Mouse (Mus musculus): Measurements from ENCODE around the gene Slc16a12. TPM values are rescaled to one million over a fixed set of nuclear protein-coding genes. Genes with fewer than 3 reads are reported as not detected.

Slc16a12 gene
- polyA plus RNA-seq, 1 experiment from 2014 or later = not detected

- H3K36me3 ChIP-seq (ENCODE audit: inconsistent target) = no peaks in the 10 kb centered on the region
- 31% methylated on average over 5 of the region's 5 CpGs for WGBS (ENCODE audit: missing documents)
- no peak overlapping the region for H3K27ac ChIP-seq
- no peaks in the 10 kb centered on the region for H3K79me2 ChIP-seq (ENCODE audit: inconsistent target)
- no peak overlapping the region for H3K4me3 ChIP-seq (ENCODE audit: inconsistent target)
These were observed 32.8 kb downstream of the Slc16a12 start for GRCm38 (mm10) chr19:34714250-34714666.

GRCm38 (mm10) chr19:34712050-34712449 lies 35.0 kb downstream of the Slc16a12 start:
- WGBS (ENCODE audit: missing documents) = 79% methylated on average over 2 of the region's 2 CpGs
- H3K27ac ChIP-seq = no peak overlapping the region
- no peaks in the 10 kb centered on the region for H3K79me2 ChIP-seq (ENCODE audit: inconsistent target)
- no peaks in the 10 kb centered on the region for H3K36me3 ChIP-seq (ENCODE audit: inconsistent target)
- no peak overlapping the region for H3K4me3 ChIP-seq (ENCODE audit: inconsistent target)

- 96% methylated on average over 2 of the region's 2 CpGs for WGBS (ENCODE audit: missing documents)
- Histone ChIP-seq H3K79me2 (ENCODE audit: inconsistent target) (no peaks in the 10 kb centered on the region), H3K27ac (no peak overlapping the region), H3K4me3 (ENCODE audit: inconsistent target) (no peak overlapping the region), H3K36me3 (ENCODE audit: inconsistent target) (no peaks in the 10 kb centered on the region)
These were observed 38.9 kb downstream of the Slc16a12 start for GRCm38 (mm10) chr19:34708221-34708620.

DNA sequence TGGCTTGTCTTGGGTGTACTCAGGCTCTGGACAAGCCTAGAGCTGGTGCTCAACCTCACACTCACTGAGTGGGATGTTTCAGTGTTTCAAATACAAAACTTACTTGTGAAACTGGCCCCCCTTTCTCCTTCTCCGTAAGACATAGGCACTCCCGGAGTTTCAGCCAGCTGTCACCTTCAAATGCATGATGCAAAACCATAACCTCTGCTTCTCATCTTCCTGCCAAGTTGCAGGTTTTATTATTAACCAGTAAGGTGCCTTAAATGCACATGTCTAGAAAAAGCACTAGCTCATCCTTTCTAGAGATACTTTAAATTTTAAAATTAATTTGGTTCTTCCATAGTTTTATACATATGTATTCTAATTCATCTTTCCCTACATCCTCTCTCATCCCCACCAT lies 39.5 kb downstream of the Slc16a12 start:
- H3K36me3 ChIP-seq (ENCODE audit: inconsistent target) = no peaks in the 10 kb centered on the region
- no peak overlapping the region for H3K27ac ChIP-seq
- 92% methylated on average over 2 of the region's 2 CpGs for WGBS (ENCODE audit: missing documents)
- H3K79me2 ChIP-seq (ENCODE audit: inconsistent target) = no peaks in the 10 kb centered on the region
- no peak overlapping the region for H3K4me3 ChIP-seq (ENCODE audit: inconsistent target)

- Histone ChIP-seq H3K79me2 (ENCODE audit: inconsistent target) (no peaks in the 10 kb centered on the region), H3K36me3 (ENCODE audit: inconsistent target) (no peaks in the 10 kb centered on the region), H3K27ac (no peak overlapping the region), H3K4me3 (ENCODE audit: inconsistent target) (no peak overlapping the region)
- WGBS (ENCODE audit: missing documents) = 98% methylated on average over 6 of the region's 6 CpGs
These were observed 40.8 kb downstream of the Slc16a12 start for GRCm38 (mm10) chr19:34706261-34706660.

DNA sequence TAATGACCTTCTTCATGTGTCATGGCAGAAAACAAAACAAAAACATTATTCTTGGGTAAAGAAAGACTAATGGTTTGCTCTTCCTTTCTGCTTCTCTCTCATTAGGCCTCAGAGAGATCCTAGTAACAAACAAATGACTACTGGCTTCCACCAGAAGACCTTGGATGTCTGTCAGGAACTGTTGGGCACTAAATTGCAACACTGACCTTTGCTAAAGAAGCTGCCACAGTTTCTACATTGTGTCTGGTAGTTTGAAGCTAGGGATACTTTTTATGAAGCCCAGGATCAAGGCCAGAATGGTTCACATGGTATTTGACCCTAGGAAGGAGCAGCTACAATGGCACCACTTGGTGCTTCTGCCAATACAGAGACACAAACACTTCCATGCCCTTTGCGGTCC lies 41.9 kb downstream of the Slc16a12 start:
- no peaks in the 10 kb centered on the region for H3K79me2 ChIP-seq (ENCODE audit: inconsistent target)
- no peak overlapping the region for H3K4me3 ChIP-seq (ENCODE audit: inconsistent target)
- no peak overlapping the region for H3K27ac ChIP-seq
- H3K36me3 ChIP-seq (ENCODE audit: inconsistent target) = no peaks in the 10 kb centered on the region
- WGBS (ENCODE audit: missing documents) = 100% methylated on average over 1 of the region's 1 CpGs

DNA sequence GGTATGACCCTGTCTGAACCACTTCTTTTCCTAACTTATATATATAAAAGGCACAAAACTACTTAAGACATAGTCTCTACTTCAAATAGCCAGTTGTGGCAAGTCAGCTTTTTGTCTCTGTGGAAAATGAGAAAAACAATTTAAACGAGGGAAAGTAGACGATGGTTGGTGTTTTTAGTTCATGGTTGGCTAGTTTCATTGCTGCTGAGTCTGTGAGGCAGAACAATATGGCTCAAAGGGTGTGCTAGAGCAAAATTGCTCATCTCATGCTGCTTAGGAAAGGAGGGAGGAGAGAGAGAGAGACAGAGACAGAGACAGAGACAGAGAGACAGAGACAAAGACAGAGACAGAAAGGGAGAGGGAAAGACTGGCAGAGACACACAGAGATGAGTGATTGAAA lies 47.8 kb downstream of the Slc16a12 start:
- Histone ChIP-seq H3K79me2 (ENCODE audit: inconsistent target) (no peaks in the 10 kb centered on the region), H3K27ac (no peak overlapping the region), H3K4me3 (ENCODE audit: inconsistent target) (no peak overlapping the region), H3K36me3 (ENCODE audit: inconsistent target) (no peaks in the 10 kb centered on the region)
- WGBS (ENCODE audit: missing documents) = 93% methylated on average over 2 of the region's 2 CpGs

- 83% methylated on average over 1 of the region's 1 CpGs for WGBS (ENCODE audit: missing documents)
- no peaks in the 10 kb centered on the region for H3K79me2 ChIP-seq (ENCODE audit: inconsistent target)
- no peak overlapping the region for H3K4me3 ChIP-seq (ENCODE audit: inconsistent target)
- H3K36me3 ChIP-seq (ENCODE audit: inconsistent target) = no peaks in the 10 kb centered on the region
- no peak overlapping the region for H3K27ac ChIP-seq
These were observed 48.2 kb downstream of the Slc16a12 start for GRCm38 (mm10) chr19:34698852-34699251.

- 100% methylated on average over 3 of the region's 3 CpGs for WGBS (ENCODE audit: missing documents)
- Histone ChIP-seq H3K79me2 (ENCODE audit: inconsistent target) (no peaks in the 10 kb centered on the region), H3K36me3 (ENCODE audit: inconsistent target) (no peaks in the 10 kb centered on the region), H3K4me3 (ENCODE audit: inconsistent target) (no peak overlapping the region), H3K27ac (no peak overlapping the region)
These were observed 48.7 kb downstream of the Slc16a12 start for GRCm38 (mm10) chr19:34698432-34698831.

- Histone ChIP-seq H3K36me3 (ENCODE audit: inconsistent target) (no peaks in the 10 kb centered on the region), H3K4me3 (ENCODE audit: inconsistent target) (no peak overlapping the region), H3K27ac (no peak overlapping the region), H3K79me2 (ENCODE audit: inconsistent target) (no peaks in the 10 kb centered on the region)
- 100% methylated on average over 2 of the region's 2 CpGs for WGBS (ENCODE audit: missing documents)
These were observed 49.6 kb downstream of the Slc16a12 start for GRCm38 (mm10) chr19:34697461-34697860.

GRCm38 (mm10) chr19:34696352-34696986 lies 50.6 kb downstream of the Slc16a12 start:
- no peaks in the 10 kb centered on the region for H3K36me3 ChIP-seq (ENCODE audit: inconsistent target)
- H3K79me2 ChIP-seq (ENCODE audit: inconsistent target) = no peaks in the 10 kb centered on the region
- no peak overlapping the region for H3K4me3 ChIP-seq (ENCODE audit: inconsistent target)
- WGBS (ENCODE audit: missing documents) = 38% methylated on average over 5 of the region's 8 CpGs
- H3K27ac ChIP-seq = no peak overlapping the region

- 85% methylated on average over 6 of the region's 6 CpGs for WGBS (ENCODE audit: missing documents)
- Histone ChIP-seq H3K36me3 (ENCODE audit: inconsistent target) (no peaks in the 10 kb centered on the region), H3K79me2 (ENCODE audit: inconsistent target) (no peaks in the 10 kb centered on the region), H3K27ac (no peak overlapping the region), H3K4me3 (ENCODE audit: inconsistent target) (no peak overlapping the region)
These were observed 55.7 kb downstream of the Slc16a12 start for GRCm38 (mm10) chr19:34691402-34691801.

DNA sequence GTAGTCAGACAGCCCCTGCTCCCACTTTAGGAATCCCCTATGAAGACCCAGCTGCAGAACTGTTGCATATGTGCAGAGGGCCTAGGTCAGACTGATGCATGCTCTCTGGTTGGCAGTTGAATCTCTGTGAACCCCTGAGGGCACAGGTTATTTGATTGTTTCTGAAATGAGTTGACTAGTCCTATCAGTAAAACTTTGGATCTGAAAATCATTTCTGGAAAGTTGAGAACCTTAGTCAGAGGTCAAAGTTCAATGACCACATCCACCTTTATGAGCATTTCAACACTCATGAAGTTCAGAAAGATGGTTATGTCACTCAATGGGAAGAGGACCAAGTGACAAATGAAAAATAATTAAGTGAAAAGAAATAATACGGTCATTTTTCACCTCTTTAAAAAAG lies 61.6 kb downstream of the Slc16a12 start:
- 100% methylated on average over 1 of the region's 1 CpGs for WGBS (ENCODE audit: missing documents)
- Histone ChIP-seq H3K4me3 (ENCODE audit: inconsistent target) (no peak overlapping the region), H3K79me2 (ENCODE audit: inconsistent target) (no peaks in the 10 kb centered on the region), H3K36me3 (ENCODE audit: inconsistent target) (no peaks in the 10 kb centered on the region), H3K27ac (no peak overlapping the region)

DNA sequence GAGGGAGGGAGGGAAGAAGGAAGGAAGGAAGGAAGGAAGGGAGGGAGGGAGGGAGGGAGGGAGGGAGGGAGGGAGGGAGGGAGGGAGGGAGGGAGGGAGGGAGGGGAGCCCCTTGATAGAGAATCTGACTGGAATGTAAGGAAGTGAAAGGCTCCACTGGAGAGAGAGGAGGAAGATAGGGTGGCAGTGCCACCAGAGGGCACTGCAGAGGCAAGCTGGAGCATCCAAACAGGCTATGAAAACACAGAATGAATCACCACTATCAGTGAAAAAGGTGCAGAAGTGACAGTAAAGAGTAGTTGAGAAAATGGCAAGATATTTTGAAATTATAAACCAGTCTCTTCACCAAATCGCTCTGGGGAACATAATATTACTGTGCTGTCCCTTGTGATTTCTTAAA lies 62.2 kb downstream of the Slc16a12 start:
- Histone ChIP-seq H3K79me2 (ENCODE audit: inconsistent target) (no peaks in the 10 kb centered on the region), H3K4me3 (ENCODE audit: inconsistent target) (no peak overlapping the region), H3K36me3 (ENCODE audit: inconsistent target) (no peaks in the 10 kb centered on the region), H3K27ac (no peak overlapping the region)
- 71% methylated on average over 1 of the region's 1 CpGs for WGBS (ENCODE audit: missing documents)

- Histone ChIP-seq H3K4me3 (ENCODE audit: inconsistent target) (no peak overlapping the region), H3K36me3 (ENCODE audit: inconsistent target) (no peaks in the 10 kb centered on the region), H3K27ac (no peak overlapping the region), H3K79me2 (ENCODE audit: inconsistent target) (no peaks in the 10 kb centered on the region)
- 89% methylated on average over 4 of the region's 4 CpGs for WGBS (ENCODE audit: missing documents)
These were observed 68.7 kb downstream of the Slc16a12 start for GRCm38 (mm10) chr19:34678428-34678827.

- 80% methylated on average over 7 of the region's 7 CpGs for WGBS (ENCODE audit: missing documents)
- no peaks in the 10 kb centered on the region for H3K79me2 ChIP-seq (ENCODE audit: inconsistent target)
- no peak overlapping the region for H3K4me3 ChIP-seq (ENCODE audit: inconsistent target)
- H3K36me3 ChIP-seq (ENCODE audit: inconsistent target) = no peaks in the 10 kb centered on the region
- no peak overlapping the region for H3K27ac ChIP-seq
These were observed 73.6 kb downstream of the Slc16a12 start for GRCm38 (mm10) chr19:34673476-34673875.

Measured in macrophage (primary cell).